Mouse (Mus musculus) gastrocnemius, postnatal 36 days (tissue): ENCODE results near the gene Kdm2a. TPM values are rescaled to one million over a fixed set of nuclear protein-coding genes. Genes with fewer than 3 reads are reported as not detected.
A peak's percentile ranks its signal among the peaks of the same experiment; 100 is the strongest.

Experiments used
- DNase-seq, 2 experiments: peaks; one replicate each; pipeline ENCODE4 v3.0.0; 2022
- intact Hi-C: fragments of 180-260 bp; cut with DNase I; formaldehyde crosslinking; loops from one replicate; pipeline ENCODE4 v1.15.1; 2025
- long read RNA-seq, 2 experiments: library from polyadenylated mRNA; stranded (forward); transcript quantifications; one replicate each; pipeline ENCODE4 v2.0.0; 2021
- total RNA-seq, 2 experiments: library from RNA; stranded (reverse); gene quantifications; 2 replicates each; pipeline ENCODE4 v1.2.3; 2021

Gene Kdm2a
- 10 to 100 TPM; 26.5 to 32.2 TPM for total RNA-seq
- long read RNA-seq, experiment 1, partial matches to known transcripts, result 2 of 12 reads
- long read RNA-seq, experiment 1, other reads (novel, unspliced or antisense), result 10 of 12 reads
- long read RNA-seq, experiment 2, partial matches to known transcripts, result 1 of 13 reads
- long read RNA-seq, experiment 2, other reads (novel, unspliced or antisense), result 12 of 13 reads

GRCm38 (mm10) chr19:4397798-4398629 lies at the start of gene Kdm2a:
TSS of gene Kdm2a (minus strand) at chr19:4398285.
- peak in 1 of 2 experiments; percentile 67 for DNase-seq
- intact Hi-C loops, result no loop called here

- no peak for DNase-seq
- intact Hi-C loops, result no loop called here
Measured at GRCm38 (mm10) chr19:4447445-4447844, 49.4 kb upstream of the Kdm2a start.

DNA sequence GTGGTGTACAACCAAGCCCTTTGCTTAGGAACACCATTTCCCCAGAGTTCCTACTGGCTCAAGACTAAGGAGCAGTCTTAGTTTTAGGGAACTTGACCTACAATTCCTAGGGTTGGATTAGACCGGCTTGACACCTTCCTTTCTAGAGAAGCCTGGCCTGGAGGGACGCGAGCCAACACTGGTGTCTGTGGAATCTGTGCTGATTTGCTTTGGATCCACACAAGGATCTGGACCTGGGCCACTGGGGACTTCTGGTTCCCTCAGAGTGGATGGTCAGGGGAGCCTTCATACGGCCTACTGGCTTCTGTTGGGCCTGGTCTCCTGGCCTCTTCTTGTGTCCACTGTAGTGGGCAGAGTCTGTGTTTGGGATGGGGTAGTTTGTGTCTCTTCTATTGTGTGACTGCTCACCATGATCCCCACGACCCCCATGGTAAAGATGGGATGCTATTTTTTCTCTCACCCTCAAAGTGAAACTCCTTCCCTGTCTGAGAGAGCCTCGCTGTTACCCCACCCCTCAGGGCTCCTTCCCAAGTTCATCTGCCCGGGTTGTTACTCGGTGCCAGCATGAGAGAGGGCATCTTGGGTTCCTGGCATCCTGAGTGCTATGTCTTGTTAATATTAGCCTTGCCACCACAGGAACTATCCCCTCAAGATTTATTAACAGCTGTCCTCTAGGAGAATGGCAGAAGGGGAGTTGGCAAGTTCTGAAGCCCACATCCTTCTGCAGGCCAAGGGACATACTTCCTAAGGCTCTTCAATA lies 48.8 kb upstream of the Kdm2a start:
- intact Hi-C loops, result no loop called here
- DNase-seq, result no peak

GRCm38 (mm10) chr19:4442408-4442807 lies 44.3 kb upstream of the Kdm2a start:
- intact Hi-C loops, result no loop called here
- peak; percentile 62 to 64 for DNase-seq

DNA sequence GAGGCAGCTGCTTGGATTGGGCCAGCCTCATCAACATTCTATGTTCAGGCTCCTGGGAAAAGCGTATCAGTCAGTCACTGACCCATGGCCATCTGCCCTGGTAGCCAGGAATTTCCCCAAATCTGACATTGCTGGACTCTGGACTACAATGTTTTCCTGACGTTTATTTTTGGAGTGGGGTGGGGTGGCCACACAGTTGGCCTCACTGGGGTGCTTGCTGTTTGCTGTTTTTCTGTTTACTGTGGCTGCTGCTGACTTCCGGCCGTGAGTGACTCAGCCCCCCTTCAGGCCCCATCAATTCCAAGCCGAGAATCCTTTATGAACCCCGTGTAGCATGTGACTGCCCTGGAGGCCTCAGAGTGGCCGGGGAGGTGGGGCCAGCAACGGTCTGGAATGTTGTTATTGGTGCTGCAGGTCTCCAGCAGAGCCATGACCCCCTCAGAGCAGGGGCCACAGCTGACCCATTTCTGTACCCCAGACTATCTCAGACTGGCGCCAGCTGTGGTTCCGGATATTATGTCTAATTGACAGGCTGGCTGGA lies 43.6 kb upstream of the Kdm2a start:
- no peak for DNase-seq
- intact Hi-C loops, result no loop called here

DNA sequence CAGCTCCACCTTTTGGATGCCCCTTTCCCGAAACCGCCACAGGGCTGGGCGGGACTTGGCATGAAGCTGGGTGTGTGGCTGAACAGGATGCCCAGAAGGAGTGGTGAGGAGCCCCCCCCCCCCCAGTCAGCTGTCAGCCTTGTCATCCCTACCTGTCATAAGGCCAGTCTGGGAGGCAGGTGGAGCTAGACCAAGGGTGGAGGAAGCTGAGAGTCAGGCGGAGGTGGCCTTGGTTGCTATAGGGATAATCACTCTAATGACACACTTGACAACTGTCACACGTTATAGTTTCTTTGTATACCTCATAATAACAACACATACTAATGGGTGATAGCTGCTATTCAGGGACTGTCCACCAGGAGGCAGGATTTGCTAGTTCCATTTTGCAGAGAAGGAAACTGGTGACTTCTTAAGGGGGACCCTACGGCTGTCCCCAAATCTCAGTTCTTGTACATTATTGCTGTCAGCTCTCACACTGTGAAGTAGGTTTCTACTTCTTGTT lies 43.1 kb upstream of the Kdm2a start:
- intact Hi-C loops, result no loop called here
- no peak for DNase-seq

DNA sequence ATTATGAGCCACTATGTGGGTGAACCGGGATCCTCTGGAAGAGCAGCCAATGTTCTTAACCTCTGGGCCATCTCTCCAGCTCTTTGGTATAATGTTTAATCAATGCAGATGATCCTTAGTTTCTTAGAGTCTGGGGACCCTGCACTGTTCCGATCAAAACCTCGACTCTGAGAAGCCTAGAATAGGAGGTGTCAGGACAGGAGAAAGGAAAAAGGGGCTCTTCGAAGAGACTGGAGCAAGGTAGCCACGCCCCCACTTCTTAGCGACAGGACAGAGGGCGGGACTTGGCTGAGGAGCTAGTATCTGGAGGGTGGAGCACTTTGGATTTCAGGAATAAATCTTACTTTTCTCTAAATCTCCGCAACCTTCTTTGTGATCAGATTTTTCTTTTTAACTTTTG lies 42.1 kb upstream of the Kdm2a start:
- intact Hi-C loops, result no loop called here
- DNase-seq, result no peak

GRCm38 (mm10) chr19:4439161-4439801 lies 41.2 kb upstream of the Kdm2a start, which contains the start of gene Rhod:
TSS of gene Rhod (minus strand) at chr19:4439432.
- peak in 1 of 2 experiments; percentile 33 for DNase-seq
- intact Hi-C loops, result no loop called here

- intact Hi-C loops, result no loop called here
- DNase-seq, result no peak
Measured at GRCm38 (mm10) chr19:4438791-4439160, 40.7 kb upstream of the Kdm2a start.

DNA sequence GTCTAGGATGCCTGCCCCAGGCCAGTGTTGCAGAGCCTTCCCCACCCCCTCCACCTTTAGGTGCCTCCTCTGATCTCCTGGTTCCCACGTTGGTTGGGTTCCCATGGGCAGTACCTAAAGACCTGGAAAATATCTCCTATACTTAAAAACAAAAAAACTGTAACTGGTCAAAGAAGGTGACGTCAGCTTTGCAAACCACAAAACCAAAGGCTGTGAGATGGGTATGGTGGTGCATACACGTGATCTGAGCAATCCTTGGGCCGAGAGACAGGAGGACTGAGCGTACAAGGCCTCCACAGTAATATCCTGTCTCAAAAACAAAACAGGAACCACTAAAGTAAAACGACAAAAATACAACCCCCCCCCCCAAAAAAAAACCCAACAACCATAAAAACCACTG lies 39.8 kb upstream of the Kdm2a start:
- DNase-seq, result no peak
- intact Hi-C loops, result no loop called here

- no peak for DNase-seq
- intact Hi-C loops, result no loop called here
Measured at GRCm38 (mm10) chr19:4436254-4436653, 38.2 kb upstream of the Kdm2a start.

DNA sequence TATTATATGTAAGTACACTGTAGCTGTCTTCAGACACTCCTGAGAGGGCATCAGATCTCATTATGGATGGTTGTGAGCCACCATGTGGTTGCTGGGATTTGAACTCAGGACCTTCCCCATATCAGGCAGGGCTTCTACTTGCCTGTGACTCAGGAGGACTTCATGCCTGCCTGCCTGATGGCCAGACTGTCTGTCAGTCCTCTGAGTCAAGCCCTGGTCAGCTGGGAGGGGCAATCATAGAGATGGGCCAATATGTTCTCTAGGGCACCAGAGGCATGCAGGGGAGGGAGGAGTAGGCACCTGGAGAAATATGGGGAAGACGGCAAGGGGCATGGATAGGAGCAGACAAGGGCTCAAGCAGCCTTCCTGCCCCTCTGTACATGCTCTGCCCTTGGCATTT lies 36.9 kb upstream of the Kdm2a start:
- DNase-seq, result no peak
- intact Hi-C loops, result no loop called here

DNA sequence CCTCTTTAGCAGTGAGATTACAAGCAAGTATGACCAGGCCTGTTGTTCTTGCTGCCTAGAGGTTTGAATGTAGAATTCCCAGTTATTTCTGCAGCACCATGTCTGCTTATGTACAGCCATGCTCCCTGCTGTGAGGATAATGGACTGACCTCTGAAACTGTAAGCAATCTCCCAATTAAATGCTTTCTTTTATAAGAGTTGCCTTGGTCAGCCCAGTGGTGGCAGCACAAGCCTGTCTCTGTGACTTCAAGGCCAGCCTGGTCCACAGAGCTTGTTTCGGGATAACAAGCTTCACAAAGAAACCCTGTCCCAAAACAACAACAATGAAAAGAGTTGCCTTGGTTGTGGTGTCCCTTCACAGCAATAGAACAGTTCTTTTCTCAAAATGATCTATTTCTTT lies 35.7 kb upstream of the Kdm2a start:
- no peak for DNase-seq
- intact Hi-C loops, result no loop called here

DNA sequence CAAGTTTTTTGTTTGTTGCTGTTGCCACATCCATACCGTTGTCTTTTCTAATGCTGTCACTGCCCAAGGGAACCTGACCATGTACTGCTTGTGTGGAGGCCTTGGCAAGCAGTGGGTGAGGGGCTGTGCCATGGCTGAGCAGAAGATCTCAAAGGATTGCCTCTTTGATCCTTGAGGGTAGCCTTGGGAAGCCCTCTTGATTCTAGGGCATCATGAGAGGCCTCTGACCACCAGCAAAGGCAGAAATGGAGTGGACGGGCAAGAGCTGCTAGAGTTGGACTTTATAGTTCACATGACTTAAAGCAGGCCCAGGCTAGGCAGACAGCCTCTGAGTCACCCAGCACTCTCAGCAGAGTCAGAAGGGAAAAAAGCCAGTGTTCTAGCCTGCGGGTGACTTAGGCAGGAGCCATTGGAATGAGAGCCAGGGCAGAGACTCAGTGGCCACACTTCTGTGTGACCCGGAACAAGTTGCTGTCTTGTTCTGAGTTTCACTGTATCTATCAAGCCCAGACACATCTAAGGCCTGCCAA lies 32.1 kb upstream of the Kdm2a start:
- intact Hi-C loops, result no loop called here
- no peak for DNase-seq

- intact Hi-C loops, result no loop called here
- DNase-seq, result no peak
Measured at GRCm38 (mm10) chr19:4425610-4426366, 27.7 kb upstream of the Kdm2a start.

DNA sequence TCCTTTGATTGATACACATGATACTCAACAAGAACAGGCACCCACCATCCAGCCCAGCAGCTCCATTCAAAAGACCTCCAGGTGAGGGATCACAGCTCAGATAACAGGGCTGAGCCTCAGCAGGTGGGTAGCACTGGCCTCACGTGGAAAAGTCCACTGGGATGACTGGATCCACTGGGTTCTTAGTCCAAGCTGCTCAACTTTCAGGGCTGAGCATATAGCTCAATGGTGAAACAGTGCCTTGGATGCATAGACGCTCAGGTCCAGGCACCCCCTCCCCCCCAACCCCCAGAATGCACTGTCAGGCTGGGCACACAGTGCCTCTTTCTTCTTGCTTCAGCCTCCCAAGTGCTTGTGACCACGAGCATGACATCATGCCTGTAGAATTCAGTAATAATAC lies 24.9 kb upstream of the Kdm2a start:
- intact Hi-C loops, result no loop called here
- DNase-seq, result no peak

- intact Hi-C loops, result no loop called here
- DNase-seq, result no peak
Measured at GRCm38 (mm10) chr19:4422581-4422980, 24.5 kb upstream of the Kdm2a start.

- DNase-seq, result no peak
- intact Hi-C loops, result no loop called here
Measured at GRCm38 (mm10) chr19:4420153-4420910, 22.2 kb upstream of the Kdm2a start.

- intact Hi-C loops, result loop anchor here (2.0 to 10.0 kb wide), 2 partner anchors 81 to 155 kb away; partner anchors contain the start of gene Ssh3
- no peak for DNase-seq
Measured at GRCm38 (mm10) chr19:4419711-4420110, 21.6 kb upstream of the Kdm2a start.
